Mouse (Mus musculus): ENCODE measurements around the gene Trpc2.

GRCm38 (mm10) chr7:102062203-102062602, 20.7 kb upstream of the Trpc2 start:
- TF ChIP-seq MYOG (IDR thresholded peaks at IDR 0.05; ENCODE audit: control insufficient read depth, extremely low read depth, insufficient read length) = no peak
- no peak for TF ChIP-seq MAX (IDR thresholded peaks at IDR 0.05)

All from C2C12 (cell line).